Mouse (Mus musculus) cortical plate, adult 2 months (tissue): Measurements from ENCODE around the gene Maea.

Source experiments
- CTCF ChIP-seq: fragments of 200-500 bp; IDR thresholded peaks from 2 replicates; pipeline ENCODE4 v1.5.1; 2011; ENCODE audit warnings: mild to moderate bottlenecking, control low read depth, low read length; ENCODE audit not compliant: insufficient read depth; ENCODE audit errors: extremely low read depth
- POLR2A ChIP-seq: fragments of 200-500 bp; IDR thresholded peaks from 2 replicates; pipeline ENCODE4 v1.6.1; 2011; ENCODE audit warnings: mild to moderate bottlenecking, low read length, control low read depth; ENCODE audit not compliant: insufficient read depth; ENCODE audit errors: extremely low read depth

GRCm38 (mm10) chr5:33387550-33387949, 52.2 kb downstream of the Maea start:
- no peak for TF ChIP-seq CTCF
- TF ChIP-seq POLR2A, result no peak
